Mouse (Mus musculus): ENCODE data around the gene Cfap65.

Gene Cfap65

DNA sequence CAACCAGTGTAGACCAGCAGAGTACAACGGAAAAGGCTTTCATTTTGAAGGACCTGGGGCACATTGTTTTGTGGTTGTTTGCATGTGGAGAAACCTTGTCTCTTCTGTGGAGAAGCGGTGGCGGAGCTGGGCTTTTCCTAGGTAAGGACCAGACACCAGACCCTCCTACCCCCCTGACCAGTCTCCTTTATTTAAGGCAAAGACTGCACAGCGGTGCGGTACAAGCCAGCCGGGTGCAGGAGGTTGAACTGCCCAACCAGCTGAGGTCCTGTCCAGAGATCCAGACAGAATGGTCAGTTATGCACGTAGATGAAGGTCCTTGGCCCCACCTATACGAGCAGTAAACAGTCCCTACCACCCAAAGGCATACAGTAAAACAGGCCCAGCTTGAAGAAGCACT is 52.6 kb downstream of the Cfap65 start:
- no peak for DNase-seq (ENCODE audit: low read depth, low spot score)

DNA sequence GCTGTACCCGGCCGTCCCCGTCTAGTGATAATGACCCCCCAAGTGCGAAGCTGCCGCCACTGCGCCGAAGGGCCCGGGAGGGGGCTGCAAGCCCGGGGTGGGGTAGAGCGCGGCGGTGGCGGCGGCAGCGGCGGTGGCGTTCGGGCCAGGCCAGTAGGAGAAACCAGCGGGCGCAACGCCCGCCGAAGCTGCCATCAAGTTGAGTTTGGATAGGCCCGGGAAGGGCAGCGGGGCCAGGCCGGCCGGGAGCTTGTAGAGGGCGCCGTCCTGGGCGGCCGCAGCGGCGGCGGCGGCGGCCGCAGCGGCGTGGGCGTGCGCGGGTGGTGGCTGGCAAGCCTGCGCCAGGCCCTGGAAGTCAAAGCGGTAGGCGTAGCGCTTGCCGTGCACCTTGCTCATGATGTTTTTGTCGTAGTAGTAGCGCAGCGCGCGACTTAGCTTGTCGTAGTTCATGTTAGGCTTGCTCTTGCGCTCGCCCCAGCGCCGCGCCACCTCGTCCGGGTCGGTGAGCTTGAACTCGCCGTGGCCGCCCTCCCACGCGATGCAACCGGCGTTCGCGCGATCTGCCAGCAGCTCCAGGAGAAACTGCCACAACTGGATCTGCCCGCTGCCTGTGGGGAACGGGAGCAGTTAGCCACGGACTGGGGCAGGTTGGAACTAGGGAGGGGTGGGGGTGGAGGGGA is 53.2 kb downstream of the Cfap65 start:
- DNase-seq (ENCODE audit: low read depth, low spot score): no peak

DNA sequence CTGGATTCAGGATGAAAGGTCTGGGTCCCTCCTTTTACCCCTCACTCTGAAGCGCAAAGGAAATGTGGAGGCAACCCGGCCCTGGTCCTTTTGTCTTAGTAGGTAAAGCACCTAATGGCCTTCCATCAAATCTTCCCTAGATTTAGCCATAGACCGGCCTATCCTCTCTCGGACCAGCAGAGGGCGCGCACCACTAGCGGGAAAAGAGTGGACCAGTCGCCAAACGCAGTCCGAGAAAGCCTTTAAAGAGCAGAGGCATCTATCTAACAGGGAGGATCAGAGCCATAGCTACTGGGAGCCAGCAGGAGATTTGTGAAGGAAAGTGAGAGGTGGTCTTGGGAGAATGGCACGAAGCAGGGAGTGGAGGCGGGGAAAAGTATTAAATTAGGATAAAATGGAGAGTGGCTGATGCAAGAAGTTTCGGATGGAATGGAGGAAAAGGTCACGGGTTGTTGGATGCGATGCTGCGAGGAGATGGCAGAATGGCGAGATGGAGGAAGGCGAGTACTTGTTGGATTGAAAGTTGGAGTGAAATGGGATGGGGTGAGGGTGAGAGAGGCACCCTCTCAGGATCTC is 54.5 kb downstream of the Cfap65 start:
- DNase-seq (ENCODE audit: low read depth, low spot score): peak; percentile 60

DNA sequence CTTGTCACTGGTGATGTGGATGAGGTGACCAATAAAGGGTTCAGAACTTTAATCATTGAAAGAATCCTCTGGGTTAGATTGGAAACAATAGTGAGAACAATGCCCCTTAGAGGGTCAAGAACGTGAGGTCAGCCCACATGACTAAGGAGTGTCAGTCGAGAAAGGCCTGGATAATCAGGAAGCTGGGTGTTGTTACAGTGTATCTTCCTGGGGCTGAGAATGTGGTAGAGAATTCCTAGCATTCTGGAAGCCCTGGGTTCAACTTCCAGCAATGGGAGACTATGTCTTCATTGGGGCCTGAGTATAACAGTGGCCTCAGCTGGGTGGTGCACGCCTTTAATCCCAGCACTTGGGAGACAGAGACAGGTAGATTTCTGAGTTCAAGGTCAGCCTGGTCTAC is 58.2 kb downstream of the Cfap65 start:
- DNase-seq (ENCODE audit: low read depth, low spot score): no peak

DNA sequence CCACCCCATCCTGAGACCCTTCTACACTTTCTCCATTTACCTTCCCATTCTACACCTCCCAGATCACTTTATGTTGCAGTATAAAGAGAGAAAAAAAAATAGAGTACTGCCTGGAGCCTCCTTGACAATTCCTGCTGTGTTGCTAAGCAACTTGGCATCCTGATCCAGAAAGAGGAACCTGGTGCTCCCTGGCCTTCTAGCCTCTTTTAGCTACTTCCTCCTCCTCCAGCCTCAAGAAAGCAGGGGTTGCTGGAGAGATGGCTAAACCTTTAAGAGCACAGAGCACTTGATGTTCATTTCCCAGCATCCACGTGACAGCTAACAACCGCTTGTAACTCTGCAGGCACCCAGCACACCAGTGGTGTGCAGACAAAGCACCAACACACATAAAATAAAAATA is 63.2 kb downstream of the Cfap65 start:
- no peak for DNase-seq (ENCODE audit: low read depth, low spot score)

DNA sequence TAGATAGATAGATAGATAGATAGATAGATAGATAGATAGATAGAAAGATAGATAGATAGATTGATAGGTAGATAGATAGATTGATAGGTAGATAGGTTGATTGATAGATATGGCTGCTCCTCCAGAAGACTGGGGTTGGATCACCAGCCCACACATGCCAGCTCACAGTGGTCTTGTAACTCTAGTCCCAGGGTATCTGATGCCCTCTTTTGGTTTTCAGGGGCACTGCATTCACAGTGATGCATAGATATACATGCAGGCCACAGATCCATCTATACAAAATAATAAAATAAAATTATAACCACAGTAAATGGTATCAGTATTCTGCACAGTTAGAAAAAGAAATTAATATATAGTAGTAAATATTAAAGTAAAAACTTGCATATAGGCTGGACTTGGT is 73.6 kb downstream of the Cfap65 start:
- no peak for DNase-seq (ENCODE audit: low read depth, low spot score)

DNA sequence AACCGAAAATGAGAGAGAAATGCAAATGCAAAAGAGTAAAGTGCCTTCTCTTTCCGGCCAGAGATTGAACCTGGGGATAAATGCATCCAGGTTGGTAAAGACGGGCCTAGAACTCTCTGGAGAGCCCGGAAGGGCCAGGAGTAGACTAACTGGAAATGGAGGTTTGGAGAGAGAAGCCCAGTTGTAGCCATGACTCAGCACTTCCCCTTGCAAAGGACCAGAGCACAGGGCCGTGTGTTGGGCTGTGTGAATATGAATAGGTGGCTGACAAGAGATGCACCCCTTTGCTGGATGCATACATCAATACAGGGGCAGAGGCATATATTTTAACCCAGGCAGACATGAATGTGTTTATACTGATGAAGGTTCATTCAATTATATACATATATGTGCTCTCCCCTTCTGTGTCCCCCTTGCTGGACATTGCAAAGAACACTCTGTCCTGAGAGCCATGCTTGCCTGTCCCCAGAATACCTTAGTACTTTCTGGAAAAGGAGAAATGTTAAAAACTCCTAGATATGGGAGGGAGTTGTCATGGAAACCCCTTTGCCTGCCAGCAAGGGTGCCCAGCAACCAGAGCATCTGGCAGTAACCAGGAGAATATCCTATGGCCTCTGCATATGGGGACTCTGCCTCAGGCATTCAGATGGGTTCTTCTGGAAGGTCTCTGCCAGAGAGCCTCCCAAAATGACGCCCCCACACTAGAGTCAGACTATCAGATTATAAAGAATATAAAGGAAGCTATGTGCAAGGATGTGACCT is 76.0 kb downstream of the Cfap65 start:
- DNase-seq (ENCODE audit: low read depth, low spot score): no peak

DNA sequence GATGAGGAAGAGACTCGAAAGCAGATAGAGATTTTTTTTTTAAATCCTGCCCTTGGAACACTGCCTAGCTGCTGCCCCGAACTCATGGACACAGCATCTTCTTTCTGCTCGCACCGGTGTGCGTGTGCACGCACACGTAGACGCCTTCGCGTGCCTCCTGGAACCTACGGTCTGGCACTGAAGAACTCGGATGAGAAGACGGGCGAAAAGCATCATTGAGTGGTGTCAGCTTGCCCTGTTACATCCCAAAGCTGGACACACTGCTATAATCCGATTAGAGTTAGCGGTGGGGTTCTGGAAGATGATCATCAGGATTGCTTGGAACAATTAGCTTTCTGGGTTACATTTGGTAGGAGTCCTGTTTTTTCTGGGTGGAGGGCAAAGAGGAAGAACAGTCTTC is 76.6 kb downstream of the Cfap65 start:
- DNase-seq (ENCODE audit: low read depth, low spot score): no peak

DNA sequence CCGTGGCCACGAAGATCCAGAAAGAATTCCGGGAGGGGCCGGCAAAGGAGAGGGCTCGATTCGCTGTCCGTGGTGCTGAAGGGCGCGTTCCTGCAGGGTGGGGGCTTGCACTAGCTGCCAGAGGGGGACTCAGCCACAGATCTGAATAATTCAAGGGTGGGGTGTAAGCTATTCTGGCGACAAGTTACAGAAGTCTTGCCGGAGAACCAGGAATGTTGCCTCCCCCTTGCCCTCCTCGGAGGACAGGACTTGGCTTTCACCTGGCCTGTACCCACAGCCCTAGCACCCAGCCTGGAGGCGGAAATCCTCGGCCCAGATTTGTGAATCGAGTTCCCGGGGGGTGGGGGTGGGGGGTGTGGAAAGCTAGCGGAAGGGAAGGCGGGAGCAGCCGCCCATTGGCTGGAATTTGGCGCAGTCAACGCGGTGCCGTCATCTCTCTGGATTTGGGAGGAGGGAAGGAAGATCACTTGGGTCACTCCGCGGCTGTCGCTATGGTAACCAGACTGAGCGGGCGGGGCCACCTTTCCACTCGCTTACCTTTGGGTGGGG is 77.2 kb downstream of the Cfap65 start:
- DNase-seq (ENCODE audit: low read depth, low spot score): peak; percentile 56

DNA sequence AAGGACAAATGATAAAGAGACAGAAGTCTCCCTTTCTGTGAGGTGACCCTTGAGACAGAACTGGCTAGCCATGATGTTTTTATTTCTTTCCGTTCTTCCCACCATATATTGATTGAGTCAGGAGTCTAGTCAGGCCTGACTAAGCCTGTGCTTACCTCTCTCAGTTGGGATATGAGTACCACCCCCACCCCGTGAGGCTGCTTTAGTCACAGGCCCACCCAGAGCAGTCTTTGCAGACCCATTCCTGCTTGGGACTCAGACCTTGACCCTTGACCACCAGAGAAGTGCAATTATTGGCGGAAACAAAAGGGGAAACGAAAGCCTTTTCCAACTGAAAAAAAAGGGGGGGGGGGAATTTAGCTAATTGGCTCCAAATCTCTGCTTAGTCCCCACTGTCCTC is 77.7 kb downstream of the Cfap65 start:
- DNase-seq (ENCODE audit: low read depth, low spot score): no peak

DNA sequence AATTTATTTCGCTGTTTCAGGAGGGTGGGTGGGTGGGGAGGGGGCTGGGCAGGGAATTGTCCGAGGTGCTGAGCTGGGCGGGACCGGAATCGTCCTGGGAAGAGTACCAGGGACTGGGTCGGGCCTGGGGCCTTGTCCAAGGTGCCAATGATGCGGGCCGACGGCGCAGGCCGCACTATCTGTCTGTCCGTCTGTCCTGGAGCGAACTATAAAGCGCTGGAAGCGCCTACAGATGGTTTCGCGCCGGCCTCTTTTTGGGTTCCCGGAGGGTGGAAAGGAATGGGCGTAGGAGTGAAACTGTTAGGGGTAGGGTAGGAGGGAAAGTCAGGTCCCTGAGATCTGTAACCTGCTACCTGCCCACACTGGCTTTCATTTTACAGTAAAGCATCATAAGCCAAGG is 78.2 kb downstream of the Cfap65 start:
- no peak for DNase-seq (ENCODE audit: low read depth, low spot score)

DNA sequence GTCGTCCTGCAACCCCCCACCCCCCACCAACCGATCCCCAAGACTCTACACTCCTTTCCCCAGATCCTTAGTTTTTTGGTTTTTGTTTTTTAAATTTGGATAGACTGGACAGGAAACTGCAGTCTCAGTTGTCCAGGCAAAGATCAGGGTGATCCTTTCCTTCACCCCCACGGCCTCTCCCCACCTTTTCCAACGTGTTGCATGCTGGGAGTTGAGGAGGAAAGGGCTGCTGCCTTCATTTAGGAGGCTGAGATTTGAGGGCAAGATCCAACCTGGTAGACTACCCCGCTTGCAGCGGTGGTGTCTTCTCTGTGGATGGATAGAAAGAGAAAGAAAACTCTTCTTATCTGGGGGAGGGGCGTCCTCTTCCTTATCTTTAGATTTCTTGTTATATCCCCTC is 78.6 kb downstream of the Cfap65 start:
- no peak for DNase-seq (ENCODE audit: low read depth, low spot score)

DNA sequence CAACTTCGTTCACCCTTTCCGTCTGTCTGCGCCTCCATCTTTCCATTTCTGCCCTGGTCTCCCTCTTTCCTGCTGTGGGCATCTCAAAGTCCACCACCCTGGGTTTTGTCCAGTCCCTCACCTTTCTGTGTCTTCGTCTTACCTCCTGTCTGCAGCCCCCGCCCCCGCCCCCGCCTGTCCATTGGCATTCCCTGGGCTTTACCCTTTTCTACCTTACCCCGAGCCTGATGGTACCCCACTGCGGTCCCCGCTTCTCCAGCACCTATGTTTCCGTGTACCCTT is 79.0 kb downstream of the Cfap65 start:
- no peak for DNase-seq (ENCODE audit: low read depth, low spot score)

DNA sequence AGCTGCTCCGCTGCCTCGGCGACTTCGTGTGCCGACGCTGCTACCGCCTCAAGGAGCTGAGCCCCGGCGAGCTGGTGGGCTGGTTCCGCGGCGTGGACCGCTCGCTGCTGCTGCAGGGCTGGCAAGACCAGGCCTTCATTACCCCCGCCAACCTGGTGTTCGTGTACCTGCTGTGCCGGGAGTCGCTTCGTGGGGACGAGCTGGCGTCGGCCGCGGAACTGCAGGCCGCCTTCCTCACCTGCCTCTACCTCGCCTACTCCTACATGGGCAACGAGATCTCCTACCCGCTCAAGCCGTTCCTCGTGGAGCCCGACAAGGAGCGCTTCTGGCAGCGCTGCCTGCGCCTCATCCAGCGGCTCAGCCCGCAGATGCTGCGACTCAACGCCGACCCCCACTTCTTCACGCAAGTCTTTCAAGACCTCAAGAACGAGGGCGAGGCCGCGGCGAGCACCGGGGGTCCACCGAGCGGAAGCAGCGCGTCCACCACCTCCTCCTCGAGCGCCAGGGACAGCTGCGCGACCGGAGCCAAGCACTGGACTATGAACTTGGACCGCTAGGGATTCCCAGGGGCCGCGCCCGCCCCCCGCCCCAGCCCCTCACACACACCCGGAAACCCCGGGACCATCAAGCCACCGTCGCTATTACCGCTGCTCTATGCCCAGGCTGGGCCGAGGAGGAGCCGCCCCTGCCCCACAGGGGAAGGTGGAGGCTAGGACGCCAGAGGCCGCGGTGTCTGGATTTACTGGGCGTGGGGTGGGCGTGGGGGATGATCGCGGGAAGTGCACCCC is 79.6 kb downstream of the Cfap65 start:
- DNase-seq (ENCODE audit: low read depth, low spot score): no peak

DNA sequence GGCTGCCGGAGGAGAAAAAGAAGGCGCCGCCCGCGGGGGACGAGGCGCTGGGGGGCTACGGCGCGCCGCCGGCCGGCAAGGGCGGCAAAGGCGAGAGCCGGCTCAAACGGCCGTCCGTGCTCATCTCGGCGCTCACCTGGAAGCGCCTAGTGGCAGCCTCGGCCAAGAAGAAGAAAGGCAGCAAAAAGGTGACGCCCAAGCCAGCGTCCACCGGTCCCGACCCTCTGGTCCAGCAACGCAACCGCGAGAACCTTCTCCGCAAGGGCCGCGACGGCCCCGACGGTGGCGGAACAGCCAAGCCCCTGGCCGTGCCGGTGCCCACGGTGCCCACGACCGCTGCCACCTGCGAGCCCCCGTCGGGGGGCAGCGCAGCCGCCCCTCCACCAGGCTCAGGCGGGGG is 80.2 kb downstream of the Cfap65 start:
- no peak for DNase-seq (ENCODE audit: low read depth, low spot score)

DNA sequence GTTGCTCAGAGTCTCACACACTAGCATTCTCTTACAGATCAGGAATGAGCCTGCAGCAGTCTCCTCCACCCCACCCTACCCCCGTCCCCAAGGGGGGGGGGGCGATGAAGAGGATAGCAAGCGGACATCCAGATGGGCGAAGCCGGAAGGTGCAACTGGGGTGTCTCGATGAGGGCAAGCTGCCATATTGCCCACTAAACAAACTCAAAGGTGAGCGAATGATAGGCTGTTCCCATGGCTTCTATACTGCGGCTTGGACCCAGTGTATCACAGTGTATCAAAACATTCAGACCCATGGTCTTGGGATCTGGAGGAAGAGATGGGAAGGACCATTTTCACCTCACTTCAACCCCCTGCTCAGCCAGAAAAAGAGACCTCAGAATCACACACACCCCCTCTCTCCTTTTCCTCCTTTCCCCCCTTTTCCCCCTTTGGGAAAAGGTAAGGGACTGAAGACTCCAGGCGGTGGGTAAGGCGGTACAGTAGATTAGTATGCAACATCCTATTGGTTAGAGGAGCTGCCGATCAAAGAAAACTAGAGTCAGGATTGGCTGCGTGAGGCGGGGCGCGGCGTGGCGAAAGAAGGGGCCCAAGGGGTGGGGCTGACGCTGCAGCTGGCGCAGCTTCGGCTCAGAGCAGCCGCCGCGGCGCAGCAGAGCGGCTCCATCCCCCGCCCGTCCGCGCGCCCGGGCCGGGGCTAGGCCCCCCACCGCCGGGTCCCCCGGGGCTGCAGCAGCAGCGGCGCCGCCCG is 80.9 kb downstream of the Cfap65 start, which contains the start of gene Cdk5r2:
Cdk5r2 (plus strand) TSS at position 629 of the 751 bp plus-strand sequence.
- DNase-seq (ENCODE audit: low read depth, low spot score): peak; percentile 84
